Mouse (Mus musculus) left cerebral cortex, adult 9 months (tissue): ENCODE results near the gene Tmem38a.

ENCODE experiments used
- DNase-seq, 2 experiments: peaks; one replicate each; pipeline ENCODE4 v3.0.0; 2022; ENCODE audit warnings: low spot score in 2 of 2

Gene Tmem38a

GRCm38 (mm10) chr8:72571611-72572473 lies at the start of gene Tmem38a:
Gene Tmem38a (plus strand): TSS chr8:72572055.
- peak; percentile 62 to 79 for DNase-seq

GRCm38 (mm10) chr8:72532103-72532502 lies 39.8 kb upstream of the Tmem38a start:
- no peak for DNase-seq

- DNase-seq, result no peak
These were observed 37.0 kb upstream of the Tmem38a start for GRCm38 (mm10) chr8:72534888-72535287.

- no peak for DNase-seq
These were observed 32.6 kb upstream of the Tmem38a start for GRCm38 (mm10) chr8:72539234-72539633.

GRCm38 (mm10) chr8:72547122-72547801 lies 24.6 kb upstream of the Tmem38a start:
- DNase-seq, result no peak

- DNase-seq, result peak; percentile 98
These were observed 23.8 kb upstream of the Tmem38a start, which contains the start of gene Med26 for GRCm38 (mm10) chr8:72547802-72548643. Gene Med26 (minus strand): TSS chr8:72548270.

GRCm38 (mm10) chr8:72548644-72549313 lies 23.1 kb upstream of the Tmem38a start:
- peak in 1 of 2 experiments; percentile 19 for DNase-seq

- no peak for DNase-seq
These were observed 22.5 kb upstream of the Tmem38a start for GRCm38 (mm10) chr8:72549314-72549892.

- no peak for DNase-seq
These were observed 16.1 kb upstream of the Tmem38a start for GRCm38 (mm10) chr8:72555770-72556169.

- no peak for DNase-seq
These were observed 10.7 kb upstream of the Tmem38a start for GRCm38 (mm10) chr8:72561111-72561689.

- DNase-seq, result no peak
These were observed 5.9 kb upstream of the Tmem38a start for GRCm38 (mm10) chr8:72565970-72566369.

- DNase-seq, result peak; percentile 96 to 98
These were observed 933 bp upstream of the Tmem38a start, which contains the start of gene Smim7 for GRCm38 (mm10) chr8:72570633-72571610. Gene Smim7 (minus strand): TSS chr8:72571088.

GRCm38 (mm10) chr8:72572507-72572906 lies 652 bp downstream of the Tmem38a start:
- DNase-seq, result no peak

GRCm38 (mm10) chr8:72573450-72573849 lies 1.6 kb downstream of the Tmem38a start:
- DNase-seq, result no peak

GRCm38 (mm10) chr8:72575915-72576314 lies 4.1 kb downstream of the Tmem38a start:
- no peak for DNase-seq

- no peak for DNase-seq
These were observed 5.4 kb downstream of the Tmem38a start for GRCm38 (mm10) chr8:72577266-72577665.

- no peak for DNase-seq
These were observed 6.1 kb downstream of the Tmem38a start for GRCm38 (mm10) chr8:72577941-72578340.

GRCm38 (mm10) chr8:72579374-72579773 lies 7.5 kb downstream of the Tmem38a start:
- DNase-seq, result no peak

GRCm38 (mm10) chr8:72583056-72583771 lies 11.4 kb downstream of the Tmem38a start:
- DNase-seq, result no peak
